Mouse (Mus musculus) cortical plate, adult 2 months (tissue): ENCODE results near the gene Eif4h. TPM values are rescaled to one million over a fixed set of nuclear protein-coding genes. Genes with fewer than 3 reads are reported as not detected.
"Not testable (repeated sequence)": the region's sequence is repeated elsewhere in the genome, so short reads cannot be mapped to it uniquely, and the experiment has no call there.

Source experiments
- H3K27ac ChIP-seq: fragments of 200-500 bp; 2 replicates; pipeline ENCODE4 v1.5.1; 2012; ENCODE audit warnings: low read length, control low read depth, inconsistent platforms; ENCODE audit not compliant: insufficient read depth
- H3K4me1 ChIP-seq: fragments of 200-500 bp; 2 replicates; pipeline ENCODE4 v1.6.1; 2011; ENCODE audit warnings: low read length; ENCODE audit not compliant: control insufficient read depth, insufficient read depth
- H3K4me3 ChIP-seq: fragments of 200-500 bp; 2 replicates; pipeline ENCODE4 v1.5.1; 2011; ENCODE audit warnings: mild to moderate bottlenecking, low read length, control low read depth; ENCODE audit not compliant: insufficient read depth
- CTCF ChIP-seq: fragments of 200-500 bp; IDR thresholded peaks from 2 replicates; pipeline ENCODE4 v1.5.1; 2011; ENCODE audit warnings: mild to moderate bottlenecking, control low read depth, low read length; ENCODE audit not compliant: insufficient read depth; ENCODE audit errors: extremely low read depth
- POLR2A ChIP-seq: fragments of 200-500 bp; IDR thresholded peaks from 2 replicates; pipeline ENCODE4 v1.6.1; 2011; ENCODE audit warnings: mild to moderate bottlenecking, low read length, control low read depth; ENCODE audit not compliant: insufficient read depth; ENCODE audit errors: extremely low read depth
- polyA plus RNA-seq: library from polyadenylated mRNA; depleted of rRNA; stranded (reverse); fragments of >200 nt; gene quantifications from 2 replicates; pipeline ENCODE4 v1.2.3, GENCODE M21; 2012

Eif4h gene
- polyA plus RNA-seq, 1 experiment, result 369 TPM

DNA sequence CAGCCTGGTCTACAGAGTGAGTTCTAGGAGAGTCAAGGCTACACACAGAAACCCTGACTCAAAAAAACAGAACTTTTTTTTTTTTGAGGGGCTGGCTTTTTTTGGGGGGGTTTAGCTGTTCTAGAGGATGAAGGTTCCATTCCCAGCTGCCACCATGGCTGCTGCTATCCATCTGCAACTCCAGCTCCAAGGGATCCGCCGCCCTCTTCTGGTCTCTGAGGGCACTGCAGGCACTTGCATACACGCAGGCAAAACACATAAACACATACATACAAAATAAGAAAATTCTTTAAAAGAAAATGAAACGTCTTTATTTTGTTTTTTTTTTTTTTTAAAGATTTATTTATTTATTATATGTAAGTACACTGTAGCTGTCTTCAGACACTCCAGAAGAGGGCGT lies 11.6 kb upstream of the Eif4h start:
- Histone ChIP-seq H3K4me3 (no peak overlapping the region), H3K27ac (no peak overlapping the region), H3K4me1 (no peaks in the 10 kb centered on the region)
- 0 out of 2 replicates have a peak, but pooled peaks have one; percentile 28 for TF ChIP-seq CTCF
- TF ChIP-seq POLR2A, result no peak

GRCm38 (mm10) chr5:134648976-134649375 lies 9.7 kb upstream of the Eif4h start:
- H3K4me1 ChIP-seq, H3K4me3 ChIP-seq, H3K27ac ChIP-seq: not testable (repeated sequence)

DNA sequence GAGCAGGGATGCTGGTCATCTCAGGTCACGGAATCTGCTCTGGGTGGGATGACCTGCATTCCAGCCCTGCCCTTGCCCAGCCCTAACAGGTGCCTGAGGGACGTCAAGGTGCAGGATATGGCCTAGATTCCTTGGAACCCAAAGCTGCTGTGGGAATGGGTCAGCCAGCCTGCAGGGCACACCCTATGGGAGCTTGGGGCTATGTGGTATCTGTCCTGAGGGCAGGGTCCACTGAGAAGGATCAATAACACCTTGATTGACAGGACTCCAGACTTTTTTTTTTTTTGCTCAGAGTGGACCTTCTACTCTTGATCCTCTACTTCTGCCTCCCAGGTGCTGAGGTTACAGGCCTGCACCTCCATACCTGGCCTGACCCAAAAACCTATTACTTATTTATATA lies 8.1 kb upstream of the Eif4h start:
- Histone ChIP-seq H3K4me1 (no peaks in the 10 kb centered on the region), H3K27ac (no peak overlapping the region), H3K4me3 (no peak overlapping the region)
- TF ChIP-seq CTCF (no peak), POLR2A (no peak)

- Histone ChIP-seq H3K4me3 (no peak overlapping the region), H3K4me1 (no peaks in the 10 kb centered on the region), H3K27ac (no peak overlapping the region)
- TF ChIP-seq CTCF (no peak), POLR2A (no peak)
These were observed 7.2 kb upstream of the Eif4h start for GRCm38 (mm10) chr5:134646461-134646860.

DNA sequence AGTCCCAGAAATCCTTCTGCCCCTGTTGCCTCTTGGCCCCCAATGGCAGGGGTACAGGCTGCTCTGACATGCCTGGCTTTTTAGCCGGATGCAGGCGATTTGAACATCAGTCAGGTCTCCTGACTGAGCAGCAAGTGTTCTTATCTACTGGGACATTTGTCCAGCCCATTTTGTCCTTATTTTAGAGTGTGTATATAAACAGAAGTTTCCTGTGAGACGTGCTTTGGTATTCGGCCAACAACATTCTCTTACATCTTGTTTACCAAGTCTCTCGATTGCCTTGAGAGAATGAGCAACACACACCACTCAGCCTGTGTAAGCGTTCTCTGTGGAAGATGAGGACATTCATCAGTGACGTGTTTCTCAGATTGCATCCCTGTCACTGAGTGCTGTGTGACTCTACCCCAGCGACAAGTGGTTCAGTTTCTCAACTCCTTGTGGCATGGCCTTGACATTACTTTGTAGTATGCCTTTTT lies 5.4 kb upstream of the Eif4h start:
- Histone ChIP-seq H3K27ac (peak overlapping the region; percentile 90), H3K4me3 (no peak overlapping the region), H3K4me1 (no peaks in the 10 kb centered on the region; the same call in 1 of the 2 replicates)
- no peak for TF ChIP-seq POLR2A
- TF ChIP-seq CTCF, result no peak

- Histone ChIP-seq H3K27ac (peak overlapping the region; percentile 55; the same call in 1 of the 2 replicates), H3K4me3 (no peak overlapping the region), H3K4me1 (no peaks in the 10 kb centered on the region; the same call in 1 of the 2 replicates)
- no peak for TF ChIP-seq CTCF
- TF ChIP-seq POLR2A, result no peak
These were observed 4.8 kb upstream of the Eif4h start for GRCm38 (mm10) chr5:134644121-134644520.

DNA sequence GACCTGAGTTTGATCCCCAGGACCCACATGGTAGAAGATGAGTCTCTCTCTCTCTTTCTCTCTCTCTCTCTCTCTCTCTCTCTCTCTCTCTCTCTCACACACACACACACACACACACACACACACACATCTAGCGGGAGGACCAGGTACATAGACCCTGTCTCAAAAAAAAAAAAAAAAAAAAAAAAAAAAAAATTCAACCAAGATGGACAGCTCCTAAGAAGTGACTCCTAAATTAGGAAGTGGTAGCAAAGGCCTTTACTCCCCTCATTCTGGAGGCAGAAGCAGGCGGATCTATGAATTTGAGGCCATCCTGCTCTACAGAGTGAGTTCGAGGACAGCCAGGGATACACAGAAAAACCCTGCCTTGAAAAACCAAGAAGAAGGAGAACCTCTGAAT lies 1.1 kb upstream of the Eif4h start:
- H3K27ac ChIP-seq, result no peak overlapping the region
- no peak overlapping the region for H3K4me3 ChIP-seq
- TF ChIP-seq CTCF (no peak), POLR2A (no peak)
- H3K4me1 ChIP-seq, result peaks cover 4% of the 10 kb centered on the region

GRCm38 (mm10) chr5:134638461-134639268 lies 625 bp downstream of the Eif4h start:
- Histone ChIP-seq H3K4me3 (peak overlapping the region; percentile 53), H3K27ac (peak overlapping the region; percentile 71), H3K4me1 (peaks cover 4% of the 10 kb centered on the region)
- no peak for TF ChIP-seq CTCF
- no peak for TF ChIP-seq POLR2A

DNA sequence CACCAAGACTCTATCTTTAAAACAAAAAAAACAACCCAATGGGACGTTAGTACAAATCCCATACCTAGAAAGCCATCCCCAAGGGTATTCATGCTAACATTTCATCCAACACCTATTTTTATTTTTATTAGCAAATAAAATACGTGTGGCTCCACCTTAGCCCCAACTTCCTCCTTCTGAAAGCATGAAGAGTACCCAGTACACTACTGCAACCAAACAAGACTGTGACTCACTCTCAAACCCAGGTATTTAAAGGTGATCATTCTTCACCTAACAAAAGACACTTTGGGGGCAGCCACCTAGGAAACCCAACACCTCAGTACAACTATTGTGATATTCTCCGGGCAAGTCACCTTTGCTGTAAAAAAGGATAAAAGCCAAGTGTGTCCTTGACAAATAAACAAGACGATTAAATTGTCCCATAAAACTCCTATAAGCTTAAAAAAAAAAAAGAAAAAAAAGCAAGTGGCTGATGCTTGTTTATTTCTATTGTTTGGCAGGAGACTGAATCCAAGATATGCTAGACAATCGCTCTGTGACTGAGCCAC lies 1.4 kb downstream of the Eif4h start:
- Histone ChIP-seq H3K4me3 (peak overlapping the region; percentile 53), H3K27ac (peak overlapping the region; percentile 71; the same call in 1 of the 2 replicates), H3K4me1 (peaks cover 4% of the 10 kb centered on the region)
- TF ChIP-seq POLR2A (no peak), CTCF (no peak)

DNA sequence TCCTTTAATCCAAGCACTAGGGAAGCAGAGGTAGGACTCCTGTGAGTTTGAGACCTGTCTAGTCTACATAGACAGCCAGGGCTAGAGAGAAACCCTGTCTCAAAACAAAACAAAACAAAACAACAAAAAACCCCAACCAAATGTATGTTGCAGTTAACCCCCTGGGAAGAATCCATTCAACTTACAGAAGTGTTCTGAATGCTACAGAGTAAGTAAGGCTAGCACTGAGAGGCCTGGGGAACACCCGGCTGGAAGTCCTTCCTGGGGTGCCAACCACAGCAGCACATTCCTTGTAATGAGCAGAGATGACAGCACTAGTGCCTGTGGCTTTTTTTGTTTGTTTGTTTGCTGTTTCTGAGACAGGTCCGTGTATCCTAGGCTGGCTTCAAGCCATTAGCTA lies 6.4 kb downstream of the Eif4h start:
- peaks cover 6% of the 10 kb centered on the region for H3K4me1 ChIP-seq
- TF ChIP-seq CTCF, result no peak
- no peak for TF ChIP-seq POLR2A
- H3K4me3 ChIP-seq, result no peak overlapping the region
- H3K27ac ChIP-seq, result no peak overlapping the region
